Mouse (Mus musculus) kidney, embryonic 16.5 days (tissue): ENCODE measurements around the gene Ulk2. TPM values are rescaled to one million over a fixed set of nuclear protein-coding genes. Genes with fewer than 3 reads are reported as not detected.

ENCODE experiments used
- ATAC-seq: fragments of 200-750 bp; cut with Nextera tagmentation; 2 replicates; pipeline ENCODE4 v1.8.0; 2017; ENCODE audit warnings: moderate TSS enrichment; ENCODE audit not compliant: low FRiP score, low TSS enrichment
- H3K27ac ChIP-seq: fragments of 300-500 bp; sonication (generic); 2 replicates; pipeline ENCODE4 v1.5.1; 2014; ENCODE audit warnings: low read length
- H3K27me3 ChIP-seq: fragments of 300-500 bp; sonication (generic); 2 replicates; pipeline ENCODE4 v1.6.1; 2014; ENCODE audit warnings: low read length, control low read depth, mixed read lengths; ENCODE audit not compliant: insufficient read depth
- H3K36me3 ChIP-seq: fragments of 300-500 bp; sonication (generic); 2 replicates; pipeline ENCODE4 v1.6.1; 2014; ENCODE audit warnings: low read length, control low read depth, mixed read lengths; ENCODE audit not compliant: insufficient read depth
- H3K4me1 ChIP-seq: fragments of 300-500 bp; sonication (generic); 2 replicates; pipeline ENCODE4 v1.6.1; 2014; ENCODE audit warnings: low read length, control low read depth, mixed read lengths; ENCODE audit not compliant: insufficient read depth
- H3K4me2 ChIP-seq: fragments of 300-500 bp; sonication (generic); replicated peaks from 2 replicates; pipeline ENCODE4 v1.6.1; 2014; ENCODE audit warnings: low read depth, low read length
- H3K4me3 ChIP-seq: fragments of 300-500 bp; sonication (generic); 2 replicates; pipeline ENCODE4 v1.5.1; 2014; ENCODE audit warnings: mild to moderate bottlenecking, low read length
- H3K9ac ChIP-seq: fragments of 300-500 bp; sonication (generic); replicated peaks from 2 replicates; pipeline ENCODE4 v1.6.1; 2014; ENCODE audit warnings: low read length
- H3K9me3 ChIP-seq: fragments of 300-500 bp; sonication (generic); 2 replicates; pipeline ENCODE4 v1.6.1; 2016; ENCODE audit warnings: low read length, control low read depth
- WGBS: fragments of 180-500 bp; shearing (Covaris S2); extraction: QIAGEN DNeasy Blood & Tissue Kit; methylation state at CpG from one replicate; pipeline ENCODE4 v1.1.7; 2014; 5-methylcytosine and 5-hydroxymethylcytosine counted together
- polyA plus RNA-seq: library from polyadenylated mRNA; unstranded; fragments of >200 nt; fragmentation: Nextera tagmentation; extraction: Ambion mirVana; gene quantifications from 2 replicates; pipeline ENCODE4 v1.2.1, GENCODE M21; 2015

Ulk2 gene
- 10.3 and 12.1 TPM in 2 replicates for polyA plus RNA-seq

DNA sequence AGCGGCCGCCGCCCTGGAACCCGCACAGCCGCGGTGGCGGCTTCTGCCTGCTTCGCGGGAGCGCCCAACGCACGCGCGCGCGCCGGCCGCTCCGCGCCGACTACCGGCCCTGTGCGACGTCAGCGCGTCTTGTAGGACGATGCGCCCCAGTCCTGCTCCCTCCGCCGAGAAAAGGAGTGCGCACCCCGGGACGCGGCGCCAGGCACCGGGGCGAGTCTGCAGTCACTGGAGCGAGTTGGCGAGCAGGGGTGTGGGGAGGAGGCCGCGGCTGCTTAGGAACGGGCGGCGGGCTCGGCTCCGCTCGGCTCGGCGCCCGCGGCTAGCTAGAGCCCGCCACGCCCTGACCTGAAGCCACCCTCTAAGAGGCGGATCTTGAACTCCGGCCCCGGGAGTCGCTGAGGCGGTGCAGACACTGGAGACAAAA, at the start of gene Ulk2:
TSS of gene Ulk2 (minus strand) at position 86 of the 424 bp plus-strand sequence.
- H3K4me3 ChIP-seq, result peak within 1 kb of the TSS; percentile 76
- no peaks in the 10 kb centered on the region for H3K27me3 ChIP-seq
- no peaks in the 10 kb centered on the region for H3K9me3 ChIP-seq
- H3K9ac ChIP-seq, result peak within 1 kb of the TSS; percentile 97
- H3K27ac ChIP-seq, result peak within 1 kb of the TSS; percentile 82
- under 1% methylated on average over 53 of the region's 58 CpGs for WGBS
- H3K4me2 ChIP-seq, result peak within 1 kb of the TSS; percentile 87
- 0 out of 2 replicates have a peak, but pooled peaks cover 2% of the 10 kb centered on the region for H3K36me3 ChIP-seq
- ATAC-seq, result peak; percentile 88
- no peaks in the 10 kb centered on the region for H3K4me1 ChIP-seq

DNA sequence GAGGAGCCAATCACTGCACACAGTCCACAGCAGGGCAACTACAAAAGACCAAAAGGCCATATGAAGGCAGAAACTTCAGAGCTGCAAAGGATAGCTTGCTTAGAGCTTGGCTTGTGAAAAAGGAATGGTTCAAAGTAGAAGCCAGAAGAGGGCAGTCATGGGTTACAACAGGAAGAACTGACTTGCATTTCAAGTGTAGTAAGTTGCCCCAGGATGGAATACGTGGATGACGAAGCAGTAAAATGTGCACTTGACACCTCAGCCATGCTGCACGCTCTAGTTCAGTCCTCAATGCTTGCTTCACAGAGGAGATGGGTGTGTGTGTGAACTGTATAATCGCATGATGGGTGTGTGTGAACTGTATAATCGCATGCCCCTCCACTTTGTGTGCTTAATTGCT, 27.3 kb upstream of the Ulk2 start:
- Histone ChIP-seq H3K36me3 (peaks cover 30% of the 10 kb centered on the region), H3K27me3 (no peaks in the 10 kb centered on the region), H3K4me2 (no peak overlapping the region), H3K9ac (no peak overlapping the region), H3K9me3 (no peaks in the 10 kb centered on the region), H3K4me1 (no peaks in the 10 kb centered on the region), H3K4me3 (no peak overlapping the region), H3K27ac (no peak overlapping the region)
- WGBS, result 71% methylated on average over 5 of the region's 5 CpGs
- ATAC-seq, result no peak

DNA sequence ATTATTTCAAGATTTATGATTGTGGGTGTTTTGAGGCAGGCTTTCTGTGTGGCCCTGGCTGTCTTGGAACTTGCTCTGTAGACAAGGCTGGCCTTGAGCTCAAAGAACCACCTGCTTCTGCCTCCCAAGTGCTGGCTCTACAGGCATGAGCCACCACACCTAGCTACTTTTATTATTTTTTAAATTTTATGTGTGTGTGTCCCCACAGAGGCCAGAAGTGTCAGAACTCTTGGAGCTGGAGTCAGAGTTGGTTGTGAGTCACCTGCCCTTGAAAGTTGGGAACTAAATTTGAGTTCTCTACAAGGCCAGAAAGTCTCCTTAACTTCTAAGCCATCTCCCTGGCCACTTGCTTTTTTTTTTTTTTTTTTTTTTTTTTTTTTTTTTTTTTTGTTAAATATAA, 25.0 kb upstream of the Ulk2 start:
- Histone ChIP-seq H3K36me3 (peaks cover 44% of the 10 kb centered on the region), H3K9ac (no peak overlapping the region), H3K4me2 (no peak overlapping the region), H3K4me1 (no peaks in the 10 kb centered on the region), H3K4me3 (no peak overlapping the region), H3K27ac (no peak overlapping the region), H3K27me3 (no peaks in the 10 kb centered on the region), H3K9me3 (no peaks in the 10 kb centered on the region)
- ATAC-seq, result no peak

DNA sequence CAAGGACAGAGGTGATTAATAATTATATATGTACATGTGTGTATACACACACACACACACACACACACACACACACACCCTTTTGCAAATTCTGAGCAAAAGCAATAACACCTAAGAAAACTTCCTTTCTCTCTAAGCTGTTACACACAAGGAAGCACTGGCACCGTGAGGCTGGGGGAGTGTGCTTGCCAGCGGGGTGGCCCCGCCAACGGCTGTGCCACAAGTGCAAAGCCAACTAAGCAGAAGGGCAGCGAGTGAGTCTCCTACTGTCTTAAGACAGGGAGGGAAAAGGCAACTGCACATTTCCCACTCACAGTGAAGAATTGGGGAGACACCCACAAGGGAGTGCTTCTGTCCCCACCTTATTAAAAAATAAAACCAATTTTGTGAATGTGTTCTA, 17.0 kb upstream of the Ulk2 start:
- no peak overlapping the region for H3K9ac ChIP-seq
- H3K27ac ChIP-seq, result no peak overlapping the region
- no peak overlapping the region for H3K4me2 ChIP-seq
- 93% methylated on average over 5 of the region's 5 CpGs for WGBS
- no peaks in the 10 kb centered on the region for H3K27me3 ChIP-seq
- no peak overlapping the region for H3K4me3 ChIP-seq
- peaks cover 57% of the 10 kb centered on the region for H3K36me3 ChIP-seq
- no peak for ATAC-seq
- H3K4me1 ChIP-seq, result no peaks in the 10 kb centered on the region
- H3K9me3 ChIP-seq, result no peaks in the 10 kb centered on the region

DNA sequence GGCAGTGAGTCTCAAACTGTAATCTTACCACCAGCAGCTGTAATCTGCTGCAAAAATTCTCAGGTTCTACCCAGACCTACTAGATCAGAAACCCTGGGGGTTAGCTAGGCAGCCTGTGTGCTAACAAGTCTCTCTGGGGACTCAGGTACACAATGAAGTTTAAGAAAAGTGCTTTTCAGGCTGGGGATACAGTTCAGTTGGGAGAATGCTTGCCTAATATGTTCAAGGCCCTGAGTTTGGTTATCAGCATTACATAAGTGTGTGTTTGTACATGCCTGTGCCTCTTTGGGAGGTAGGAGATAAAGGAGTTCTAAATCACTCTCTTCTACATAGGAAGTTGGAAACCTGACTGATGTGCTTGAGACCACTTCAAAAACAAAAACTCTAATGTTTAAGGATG, 12.0 kb upstream of the Ulk2 start:
- Histone ChIP-seq H3K9me3 (no peaks in the 10 kb centered on the region), H3K4me2 (no peak overlapping the region), H3K4me1 (no peaks in the 10 kb centered on the region), H3K9ac (no peak overlapping the region), H3K4me3 (no peak overlapping the region), H3K27ac (no peak overlapping the region), H3K36me3 (peaks cover 20% of the 10 kb centered on the region), H3K27me3 (no peaks in the 10 kb centered on the region)
- no peak for ATAC-seq

DNA sequence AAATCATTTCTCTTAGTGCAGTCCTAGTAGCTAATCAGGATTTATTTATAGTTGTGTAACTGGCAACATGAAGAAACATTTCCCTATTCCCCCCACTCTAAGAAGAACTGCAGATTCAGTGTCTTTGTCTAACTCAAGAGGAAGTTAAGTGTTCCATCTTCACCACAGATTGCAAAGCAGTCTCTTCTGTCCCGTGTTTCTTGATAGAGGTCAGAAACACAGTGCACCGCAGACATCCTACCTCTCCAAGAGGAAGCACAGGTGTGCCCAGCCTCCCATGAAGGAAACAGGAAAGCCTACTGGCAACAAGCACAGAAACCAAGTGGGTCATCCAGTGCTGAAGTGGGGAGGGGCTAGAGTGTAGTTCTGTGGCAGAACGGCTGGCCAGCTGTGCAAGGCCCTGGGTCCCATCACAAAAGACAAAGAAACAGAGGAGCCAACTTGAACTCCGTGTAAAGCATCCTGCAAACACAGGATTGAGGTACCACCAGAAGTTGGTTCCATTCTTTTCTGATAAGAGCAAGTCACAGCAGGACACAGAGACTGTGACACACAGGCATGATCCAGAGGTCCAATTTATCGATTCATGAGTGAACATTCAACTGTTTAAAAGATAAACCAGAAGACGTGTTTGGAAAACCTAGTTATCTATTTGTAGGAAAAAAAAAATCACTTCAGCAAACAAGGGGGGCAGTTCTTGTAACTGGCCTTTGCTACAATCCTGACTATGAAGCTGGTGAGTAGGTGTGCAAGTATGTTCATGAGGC, 7.1 kb upstream of the Ulk2 start:
- H3K9me3 ChIP-seq, result no peaks in the 10 kb centered on the region
- 68% methylated on average over 6 of the region's 6 CpGs for WGBS
- no peaks in the 10 kb centered on the region for H3K36me3 ChIP-seq
- no peaks in the 10 kb centered on the region for H3K4me1 ChIP-seq
- H3K27ac ChIP-seq, result no peak overlapping the region
- H3K9ac ChIP-seq, result no peak overlapping the region
- no peaks in the 10 kb centered on the region for H3K27me3 ChIP-seq
- no peak overlapping the region for H3K4me3 ChIP-seq
- no peak for ATAC-seq
- H3K4me2 ChIP-seq, result no peak overlapping the region

DNA sequence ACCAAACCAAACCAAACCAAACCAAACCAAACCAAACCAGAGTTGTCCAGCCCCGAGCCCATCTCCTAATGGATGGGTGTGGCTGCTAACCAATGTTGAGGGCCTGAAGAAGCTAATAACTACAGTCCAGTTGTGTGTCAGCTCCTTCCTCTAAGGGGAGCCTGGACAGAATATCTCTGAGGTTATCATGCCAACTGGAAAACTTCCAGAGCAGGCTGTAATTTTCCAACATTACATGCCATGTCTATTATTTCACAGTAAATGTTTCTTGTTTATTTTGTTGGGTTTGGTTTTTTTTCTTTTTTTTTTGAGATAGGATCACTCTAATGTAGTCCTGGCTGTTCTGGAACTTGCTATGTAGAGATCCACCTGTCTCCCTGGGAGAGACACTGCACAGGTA, 4.4 kb upstream of the Ulk2 start:
- 71% methylated on average over 1 of the region's 1 CpGs for WGBS
- no peak for ATAC-seq
- no peak overlapping the region for H3K9ac ChIP-seq

DNA sequence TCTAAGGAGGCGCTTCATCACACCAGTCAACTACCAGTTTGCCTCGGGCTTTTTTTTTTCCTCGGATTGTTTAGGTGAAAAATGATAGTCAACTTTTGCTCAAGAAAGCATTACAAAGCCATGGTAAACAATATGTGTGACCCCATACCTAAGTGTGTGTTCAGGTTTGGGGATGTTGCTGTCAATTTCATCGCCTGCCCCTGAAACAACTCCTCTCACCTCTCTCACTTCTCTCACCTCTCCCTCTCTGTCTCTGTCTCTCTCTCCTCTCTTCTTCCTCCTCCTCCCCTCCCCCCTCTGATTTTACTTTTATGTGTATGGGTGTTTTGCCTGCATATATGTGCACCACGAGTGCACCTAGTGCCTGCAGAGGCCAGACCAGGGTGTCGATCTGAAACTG, 666 bp upstream of the Ulk2 start:
- no peak for ATAC-seq
- Histone ChIP-seq H3K27me3 (no peaks in the 10 kb centered on the region), H3K27ac (peak overlapping the region; percentile 82; the same call in 1 of the 2 replicates), H3K4me2 (peak overlapping the region; percentile 87), H3K36me3 (0 out of 2 replicates have a peak, but pooled peaks cover 1% of the 10 kb centered on the region), H3K9me3 (no peaks in the 10 kb centered on the region), H3K4me1 (no peaks in the 10 kb centered on the region), H3K4me3 (peak overlapping the region; percentile 76), H3K9ac (peak overlapping the region; percentile 97)
- WGBS, result 47% methylated on average over 6 of the region's 6 CpGs

More for the DNA sequence above, 4.4 kb upstream of the Ulk2 start:
- Histone ChIP-seq H3K4me1 (no peaks in the 10 kb centered on the region), H3K9me3 (no peaks in the 10 kb centered on the region), H3K36me3 (no peaks in the 10 kb centered on the region), H3K4me3 (no peak overlapping the region), H3K27ac (no peak overlapping the region), H3K4me2 (no peak overlapping the region), H3K27me3 (no peaks in the 10 kb centered on the region)

DNA sequence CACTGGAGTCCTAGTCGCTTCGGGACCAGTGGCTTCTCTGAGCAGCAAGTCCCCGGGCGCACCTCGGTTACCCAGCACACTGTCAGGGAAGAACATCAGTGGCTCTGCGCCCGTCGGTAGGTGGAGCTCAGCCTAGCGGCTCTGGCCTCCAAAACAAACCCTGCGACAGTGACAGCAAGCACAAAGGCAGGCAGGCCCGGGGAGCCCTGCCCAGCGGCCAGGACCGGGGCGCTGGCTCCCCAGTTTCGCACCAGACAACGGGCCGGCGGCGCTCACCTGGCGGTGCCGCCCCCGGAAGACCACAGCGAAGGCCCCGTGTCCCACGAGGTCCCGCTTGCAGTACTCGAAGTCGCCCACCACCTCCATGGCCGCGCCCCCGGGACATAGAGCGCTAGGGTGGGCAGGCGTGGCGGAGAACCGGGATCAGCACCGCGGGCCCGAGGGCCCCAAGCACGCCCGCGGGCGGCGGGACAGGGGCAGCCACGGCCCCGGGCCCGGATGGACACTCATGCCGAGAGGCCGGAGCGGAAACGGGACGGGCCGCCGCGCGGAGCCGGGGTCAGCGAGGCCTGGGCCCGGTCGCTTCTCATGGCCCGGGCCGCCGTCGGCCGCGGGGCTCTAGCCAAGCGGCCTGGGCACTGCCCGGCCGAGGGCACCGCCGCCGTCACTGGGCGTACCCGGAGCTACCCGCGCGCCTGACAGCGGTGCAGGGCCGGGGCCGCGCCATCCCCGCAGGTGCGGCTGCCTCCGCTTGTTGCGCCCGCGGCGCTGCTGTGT, 474 bp downstream of the Ulk2 start:
- Histone ChIP-seq H3K9me3 (no peaks in the 10 kb centered on the region), H3K27ac (peak overlapping the region; percentile 82), H3K4me1 (no peaks in the 10 kb centered on the region), H3K27me3 (no peaks in the 10 kb centered on the region), H3K4me2 (peak overlapping the region; percentile 87), H3K4me3 (peak overlapping the region; percentile 76), H3K36me3 (0 out of 2 replicates have a peak, but pooled peaks cover 2% of the 10 kb centered on the region), H3K9ac (peak overlapping the region; percentile 97)
- ATAC-seq, result peak; percentile 88
- WGBS, result under 1% methylated on average over 72 of the region's 87 CpGs

DNA sequence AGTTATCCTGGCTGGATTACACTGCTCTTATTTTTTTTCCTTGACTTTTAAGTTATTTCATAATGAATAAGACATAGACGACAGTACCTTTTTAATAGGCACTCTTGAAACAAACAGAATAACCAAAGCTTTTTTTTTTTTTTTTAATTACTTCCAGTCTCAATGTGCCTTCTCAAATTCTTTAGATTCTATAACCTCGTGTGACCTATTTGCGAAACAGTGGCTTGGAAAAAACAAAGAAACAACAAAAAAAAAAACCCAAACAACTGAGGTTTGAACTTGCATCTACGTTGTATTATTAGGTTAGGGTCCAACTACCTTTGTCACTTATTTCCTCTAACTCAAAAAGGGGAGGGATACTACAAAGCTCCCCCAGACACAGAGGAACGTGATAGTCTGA, 1.2 kb downstream of the Ulk2 start:
- H3K4me1 ChIP-seq, result no peaks in the 10 kb centered on the region
- H3K27ac ChIP-seq, result no peak overlapping the region
- H3K36me3 ChIP-seq, result 0 out of 2 replicates have a peak, but pooled peaks cover 2% of the 10 kb centered on the region
- WGBS, result 9% methylated on average over 5 of the region's 5 CpGs
- H3K9ac ChIP-seq, result peak overlapping the region; percentile 97
- peak overlapping the region; percentile 76 for H3K4me3 ChIP-seq
- no peaks in the 10 kb centered on the region for H3K9me3 ChIP-seq
- H3K27me3 ChIP-seq, result no peaks in the 10 kb centered on the region
- H3K4me2 ChIP-seq, result peak overlapping the region; percentile 87
- ATAC-seq, result 0 out of 2 replicates have a peak, but pooled peaks have one; percentile 2
